Mouse (Mus musculus) left cerebral cortex, adult 11 months (tissue): ENCODE data around the gene Pomt1.

ENCODE experiments used
- DNase-seq: peaks from one replicate; pipeline ENCODE4 v3.0.0; 2022; ENCODE audit warnings: low spot score

The Pomt1 gene

GRCm38 (mm10) chr2:32235886-32236759 is at the start of gene Pomt1:
Gene Pomt1, plus strand, starts transcription at chr2:32236590.
- peak; percentile 89 for DNase-seq

DNA sequence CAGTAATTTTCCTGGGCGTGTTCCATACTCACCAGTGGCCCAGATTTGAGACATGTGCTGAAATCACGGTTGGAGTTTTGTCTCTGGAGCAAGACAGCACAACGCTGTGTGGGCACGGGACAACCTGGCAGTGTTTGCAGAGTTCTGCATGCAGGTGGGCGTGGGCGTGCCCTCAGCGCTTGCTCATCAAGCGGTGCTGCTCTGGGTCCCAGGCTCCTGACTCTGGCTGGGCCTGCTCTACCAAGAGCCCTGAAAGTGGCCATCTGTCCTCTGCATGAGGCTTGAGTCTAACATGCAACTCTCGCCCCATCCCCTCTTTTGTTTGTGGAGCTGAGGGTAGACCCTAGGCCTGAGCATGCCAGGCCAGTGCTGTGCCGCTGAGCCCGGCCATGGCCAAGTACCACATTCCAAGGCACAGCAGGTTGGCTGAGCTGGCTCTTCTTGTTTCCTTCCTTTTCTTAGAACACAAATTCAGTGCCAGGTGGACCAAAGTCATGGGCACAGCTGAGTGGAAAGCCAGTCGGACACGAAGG is 49.3 kb upstream of the Pomt1 start:
- DNase-seq = peak; percentile 77

DNA sequence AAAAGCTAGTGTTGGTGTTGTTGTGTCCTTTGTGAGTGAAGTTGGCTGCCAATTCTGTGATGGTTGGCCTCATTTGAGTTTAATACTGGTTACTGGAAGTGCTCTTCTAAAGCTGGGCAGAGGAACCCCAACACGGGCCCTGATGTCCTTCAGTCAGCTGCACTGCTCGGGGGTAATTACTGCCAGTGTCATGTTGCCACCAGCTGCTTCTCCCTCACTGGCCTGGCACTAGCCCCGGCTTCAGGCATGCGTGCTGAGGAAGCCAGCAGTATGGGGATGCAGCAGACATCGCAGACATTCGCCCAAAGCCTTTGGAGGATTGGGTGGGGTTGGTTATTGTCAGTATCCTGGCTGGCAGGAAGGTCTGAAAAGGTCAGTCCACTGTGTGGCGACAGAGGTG is 48.7 kb upstream of the Pomt1 start:
- no peak for DNase-seq

DNA sequence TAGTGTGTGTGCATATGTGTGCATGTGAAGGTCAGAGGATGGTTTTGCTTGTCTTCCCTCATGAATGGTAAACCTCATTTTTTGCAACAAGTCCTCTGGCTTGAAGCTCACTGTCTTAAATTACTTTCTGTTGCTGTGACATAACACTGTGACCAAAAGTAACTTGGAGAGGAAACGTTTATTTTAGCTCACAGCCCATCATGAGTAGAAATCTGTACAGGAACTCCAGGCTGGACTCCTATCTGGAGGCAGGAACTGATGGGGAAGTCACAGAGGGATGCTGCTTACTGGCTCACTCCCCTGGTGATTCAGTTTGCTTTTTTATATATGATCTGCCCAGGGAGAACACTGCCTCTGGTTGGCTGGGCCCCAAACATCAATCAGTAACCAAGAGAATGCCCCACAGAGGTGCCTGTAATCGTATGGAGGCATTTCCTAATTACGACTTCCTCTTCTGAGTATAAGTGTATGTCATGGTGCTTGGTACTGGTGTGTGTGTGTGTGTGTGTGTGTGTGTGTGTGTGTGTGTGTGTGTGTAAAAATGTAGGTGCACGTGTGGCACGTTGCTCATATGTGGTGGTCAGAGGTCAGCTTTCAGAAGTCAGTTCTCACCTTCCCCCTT is 47.2 kb upstream of the Pomt1 start:
- no peak for DNase-seq

- no peak for DNase-seq
Measured at GRCm38 (mm10) chr2:32190620-32191019, 45.8 kb upstream of the Pomt1 start.

GRCm38 (mm10) chr2:32191872-32192507 is 44.4 kb upstream of the Pomt1 start:
- DNase-seq = no peak

- DNase-seq = no peak
Measured at GRCm38 (mm10) chr2:32198977-32199376, 37.4 kb upstream of the Pomt1 start.

- no peak for DNase-seq
Measured at GRCm38 (mm10) chr2:32200033-32200432, 36.4 kb upstream of the Pomt1 start.

DNA sequence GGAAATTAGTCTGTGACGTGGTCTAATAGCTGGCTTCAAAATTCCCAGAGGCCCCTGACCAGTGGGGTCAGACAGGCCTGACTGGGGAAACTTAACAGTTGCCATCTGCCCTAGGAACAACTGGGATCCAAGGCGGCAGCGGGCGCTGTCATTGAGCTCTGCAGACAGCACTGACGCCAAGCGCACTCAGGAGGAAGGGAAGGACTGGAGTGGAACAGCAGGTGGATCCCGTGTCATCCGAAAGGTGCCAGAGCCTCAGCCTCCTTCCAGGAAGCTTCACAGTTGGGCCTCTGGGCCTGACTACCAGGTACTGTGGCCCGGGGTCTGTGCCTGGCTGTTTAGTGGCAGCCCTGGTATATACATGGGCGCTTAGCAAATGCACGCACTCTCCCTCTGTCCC is 35.7 kb upstream of the Pomt1 start:
- DNase-seq = no peak

- DNase-seq = no peak
Measured at GRCm38 (mm10) chr2:32201527-32201926, 34.9 kb upstream of the Pomt1 start.

DNA sequence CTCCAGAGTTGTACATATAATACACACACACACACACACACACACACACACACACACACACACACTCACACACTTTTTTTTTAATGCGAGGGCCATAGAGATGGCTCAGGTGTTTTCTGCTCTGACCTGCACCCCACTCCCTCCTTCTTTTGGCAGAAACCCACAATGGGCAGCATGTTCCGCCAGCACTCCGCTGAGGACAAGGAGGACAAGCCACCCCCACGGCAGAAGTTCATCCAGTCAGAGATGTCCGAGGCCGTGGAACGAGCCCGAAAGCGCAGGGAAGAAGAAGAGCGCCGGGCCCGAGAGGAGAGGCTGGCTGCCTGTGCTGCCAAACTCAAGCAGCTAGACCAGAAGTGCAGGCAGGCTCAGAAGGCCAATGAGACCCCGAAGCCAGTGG is 32.5 kb upstream of the Pomt1 start:
- no peak for DNase-seq

DNA sequence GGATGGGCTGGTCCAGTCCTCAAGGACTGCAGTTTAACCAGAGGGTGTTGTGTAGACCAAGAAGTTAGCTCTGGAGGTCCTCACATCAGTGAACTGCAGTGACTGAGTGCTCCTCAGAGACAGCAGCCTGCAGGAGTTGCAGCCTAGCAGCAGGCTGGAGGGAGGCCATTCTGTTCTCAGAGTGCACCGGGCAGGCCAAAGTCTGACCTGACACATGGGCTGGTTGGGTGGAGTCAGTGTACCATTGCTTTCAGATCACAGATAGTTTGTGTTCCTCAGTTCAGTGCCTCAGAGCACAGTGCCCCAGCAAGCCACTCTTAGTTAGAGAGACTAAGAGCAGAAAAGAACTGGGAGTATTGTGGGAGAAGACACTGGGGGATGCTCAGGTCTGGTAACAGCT is 28.7 kb upstream of the Pomt1 start:
- DNase-seq = no peak

GRCm38 (mm10) chr2:32211689-32212088 is 24.7 kb upstream of the Pomt1 start:
- no peak for DNase-seq

GRCm38 (mm10) chr2:32213000-32213399 is 23.4 kb upstream of the Pomt1 start:
- no peak for DNase-seq

DNA sequence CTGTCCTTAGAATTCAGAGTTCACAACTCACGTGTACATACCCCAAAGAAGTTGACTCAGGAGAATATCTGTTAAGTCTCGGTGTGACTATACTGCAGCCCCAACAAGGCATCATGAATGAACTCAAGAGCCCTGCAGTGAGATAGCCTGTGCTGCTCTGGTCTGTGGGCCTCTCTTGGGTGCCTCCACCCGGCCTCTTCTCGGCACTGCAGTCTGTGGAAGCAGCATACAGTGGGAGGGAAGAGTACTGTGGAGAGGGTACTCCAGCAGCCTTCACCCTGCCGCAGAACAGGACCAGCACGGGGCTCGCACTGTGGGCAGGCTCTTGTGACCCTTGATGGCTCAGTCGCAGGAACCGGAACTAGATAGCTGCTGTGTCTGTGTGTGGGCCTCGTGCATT is 20.8 kb upstream of the Pomt1 start:
- no peak for DNase-seq

DNA sequence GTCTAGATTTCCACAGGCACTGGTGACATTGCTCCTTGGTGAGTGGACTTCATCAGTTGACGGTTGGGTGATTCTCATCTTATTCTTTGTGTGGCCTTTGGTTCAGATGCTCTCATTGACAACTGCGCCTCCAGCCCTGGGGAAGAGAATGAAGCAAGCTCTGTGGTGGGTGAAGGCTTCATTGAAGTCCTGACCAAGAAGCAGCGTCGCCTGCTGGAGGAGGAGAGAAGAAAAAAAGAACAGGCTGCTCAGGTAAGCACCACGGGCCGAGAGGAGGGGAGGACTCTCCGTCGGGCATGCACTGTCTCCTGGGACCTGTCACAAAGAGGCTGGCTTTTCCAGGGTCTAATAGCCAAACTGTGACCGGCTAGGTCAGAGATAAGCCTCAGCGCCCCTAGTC is 19.9 kb upstream of the Pomt1 start:
- no peak for DNase-seq

- DNase-seq = no peak
Measured at GRCm38 (mm10) chr2:32217656-32218055, 18.7 kb upstream of the Pomt1 start.

GRCm38 (mm10) chr2:32218113-32218512 is 18.3 kb upstream of the Pomt1 start:
- no peak for DNase-seq

DNA sequence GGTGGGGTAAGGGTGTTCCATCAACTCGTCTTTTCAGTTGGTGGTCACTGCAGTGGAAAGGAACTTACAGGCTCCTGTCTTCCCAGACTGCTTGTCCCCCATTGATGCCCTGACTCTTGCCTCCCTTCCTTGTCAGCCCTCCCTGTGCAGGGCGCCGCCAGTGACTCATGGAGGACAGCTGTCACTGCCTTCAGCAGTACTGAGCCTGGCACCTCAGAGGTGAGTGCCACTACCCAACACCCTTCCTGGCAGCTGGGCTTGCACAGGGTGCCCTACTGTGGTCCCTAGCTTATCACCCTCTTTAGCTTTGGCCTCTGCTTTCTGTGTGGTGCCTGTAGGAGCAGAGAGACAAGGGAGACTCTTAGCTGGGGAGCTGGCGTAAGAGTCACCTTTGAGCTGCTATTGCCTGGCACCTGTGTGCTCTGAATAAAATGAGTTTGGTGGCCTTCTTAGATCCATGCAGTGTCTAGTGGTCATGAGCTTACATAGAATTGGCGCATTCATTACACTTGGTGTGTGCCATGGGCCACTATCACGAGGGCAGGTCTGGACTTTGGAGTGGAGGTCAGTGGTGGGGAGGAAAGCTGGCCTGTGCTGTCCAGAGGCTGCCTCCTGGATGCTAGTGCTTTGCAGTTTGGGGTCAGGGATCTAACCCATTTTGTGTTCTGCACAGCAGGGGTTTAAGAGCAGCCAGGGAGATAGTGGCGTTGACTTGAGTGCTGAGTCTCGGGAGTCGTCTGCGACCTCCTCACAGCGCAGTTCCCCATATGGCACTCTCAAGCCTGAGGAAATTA is 17.7 kb upstream of the Pomt1 start:
- no peak for DNase-seq

DNA sequence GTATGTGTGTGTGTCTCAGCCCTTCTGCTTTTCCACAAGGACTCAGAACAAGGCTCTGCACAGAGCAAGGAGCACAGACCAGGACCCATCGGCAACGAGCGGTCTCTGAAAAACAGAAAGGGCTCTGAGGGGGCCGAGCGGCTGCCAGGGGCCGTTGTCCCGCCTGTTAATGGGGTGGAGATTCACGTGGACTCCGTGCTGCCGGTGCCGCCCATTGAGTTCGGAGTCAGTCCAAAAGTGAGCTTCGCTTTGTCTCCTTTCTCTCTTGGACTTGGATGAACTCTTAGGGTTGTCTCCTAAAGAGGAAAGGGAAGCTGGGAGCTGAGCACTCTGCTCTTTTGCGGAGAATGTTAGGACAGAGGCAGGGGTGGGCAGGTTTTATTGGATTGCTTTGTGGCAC is 16.9 kb upstream of the Pomt1 start:
- DNase-seq = no peak

GRCm38 (mm10) chr2:32220021-32220420 is 16.4 kb upstream of the Pomt1 start:
- no peak for DNase-seq

- no peak for DNase-seq
Measured at GRCm38 (mm10) chr2:32220969-32221368, 15.4 kb upstream of the Pomt1 start.
